Mouse (Mus musculus) cerebellum, adult 2 months (tissue): ENCODE measurements around the gene Alyref. TPM values are rescaled to one million over a fixed set of nuclear protein-coding genes. Genes with fewer than 3 reads are reported as not detected.
A peak's percentile ranks its signal among the peaks of the same experiment; 100 is the strongest.
"Not testable (repeated sequence)": the region's sequence is repeated elsewhere in the genome, so short reads cannot be mapped to it uniquely, and the experiment has no call there.

Source experiments
- DNase-seq, 2 experiments: peaks; one replicate each; pipeline ENCODE4 v3.0.0; 2021
- H3K27ac ChIP-seq: fragments of 200-500 bp; 2 replicates; pipeline ENCODE4 v1.5.1; 2012; ENCODE audit warnings: low read length, control low read depth, inconsistent platforms; ENCODE audit not compliant: insufficient read depth
- H3K27me3 ChIP-seq: fragments of 200-500 bp; 2 replicates; pipeline ENCODE4 v1.6.1; 2012; ENCODE audit warnings: inconsistent platforms, mild to moderate bottlenecking, low read length, moderate library complexity; ENCODE audit not compliant: control insufficient read depth, insufficient read depth
- H3K4me1 ChIP-seq: fragments of 200-500 bp; 2 replicates; pipeline ENCODE4 v1.6.1; 2011; ENCODE audit warnings: low read length; ENCODE audit not compliant: control insufficient read depth, insufficient read depth
- H3K4me3 ChIP-seq: fragments of 200-500 bp; replicated peaks from 2 replicates; pipeline ENCODE3; 2011; ENCODE audit warnings: mild to moderate bottlenecking, low read depth, low read length, control low read depth; ENCODE audit not compliant: insufficient read depth
- CTCF ChIP-seq: fragments of 200-500 bp; IDR thresholded peaks from 2 replicates; pipeline ENCODE4 v1.5.1; 2011; ENCODE audit warnings: low read depth, mild to moderate bottlenecking, control low read depth, low read length, moderate library complexity, borderline replicate concordance; ENCODE audit not compliant: insufficient read depth
- POLR2A ChIP-seq: fragments of 200-500 bp; IDR thresholded peaks from 2 replicates; pipeline ENCODE4 v1.6.1; 2011; ENCODE audit warnings: low read length, control low read depth, borderline replicate concordance; ENCODE audit not compliant: insufficient read depth
- WGBS: fragments of 180-500 bp; shearing (Covaris S2); methylation state at CpG from one replicate; pipeline ENCODE4 v1.1.7; 2018; 5-methylcytosine and 5-hydroxymethylcytosine counted together
- polyA plus RNA-seq: library from polyadenylated mRNA; depleted of rRNA; stranded (reverse); fragments of >200 nt; gene quantifications from 2 replicates; pipeline ENCODE4 v1.2.3, GENCODE M21; 2012

Gene Alyref
- polyA plus RNA-seq, 1 experiment: 51.8 TPM

DNA sequence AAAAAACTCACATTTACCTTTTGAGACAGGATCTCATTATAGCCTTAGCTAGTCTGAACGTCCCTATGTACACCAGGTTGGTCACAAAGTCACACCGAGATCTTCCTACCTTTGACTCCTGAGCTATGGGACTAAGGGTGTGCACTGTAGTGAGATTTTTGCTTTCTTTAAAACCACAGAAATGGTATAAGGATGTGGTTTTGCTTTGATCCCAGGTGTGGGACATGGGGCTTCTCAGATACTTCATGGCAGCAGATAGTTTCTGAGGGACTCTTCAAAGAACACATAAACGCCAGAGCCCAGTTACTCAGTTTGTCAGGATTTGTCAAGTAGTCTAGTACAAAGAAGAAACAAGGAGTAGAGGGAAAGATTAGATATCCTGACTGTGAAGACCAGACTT lies 2.6 kb upstream of the Alyref start:
- no peak overlapping the region for H3K27ac ChIP-seq
- DNase-seq: no peak
- H3K27me3 ChIP-seq: no peaks in the 10 kb centered on the region
- no peak overlapping the region for H3K4me3 ChIP-seq
- 95% methylated on average over 3 of the region's 3 CpGs for WGBS
- H3K4me1 ChIP-seq: peaks cover 12% of the 10 kb centered on the region
- TF ChIP-seq CTCF (no peak), POLR2A (no peak)

DNA sequence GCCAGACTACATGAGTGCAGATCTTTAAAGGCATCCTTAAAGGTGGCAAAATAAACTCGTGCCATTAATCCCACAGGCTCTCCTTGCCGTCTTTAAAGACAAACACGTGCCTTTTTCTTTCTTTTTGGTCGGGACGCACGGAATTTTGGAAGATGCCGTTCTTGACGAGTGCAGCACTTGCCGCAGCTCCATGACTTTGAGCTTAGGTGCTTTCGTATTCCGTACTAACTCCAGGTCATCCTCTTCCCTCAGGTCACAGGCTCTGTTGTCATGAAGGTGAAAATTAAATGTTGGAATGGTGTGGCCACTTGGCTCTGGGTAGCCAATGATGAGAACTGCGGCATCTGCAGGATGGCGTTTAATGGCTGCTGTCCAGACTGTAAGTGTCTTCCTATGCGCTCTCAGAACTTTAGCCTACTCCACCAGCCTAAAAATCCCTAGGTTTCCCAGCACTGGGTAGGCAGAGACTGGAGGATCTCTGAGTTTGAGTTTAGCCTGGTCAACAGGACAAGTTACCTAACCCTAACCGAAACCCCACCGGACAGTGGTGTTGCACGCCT lies 905 bp upstream of the Alyref start:
- TF ChIP-seq POLR2A: no peak
- TF ChIP-seq CTCF: no peak
- Histone ChIP-seq H3K4me1 (peaks cover 12% of the 10 kb centered on the region), H3K27ac (no peak overlapping the region), H3K4me3 (peak overlapping the region; percentile 81), H3K27me3 (no peaks in the 10 kb centered on the region)
- WGBS: 26% methylated on average over 17 of the region's 17 CpGs
- DNase-seq: peak in 1 of 2 experiments; percentile 19

DNA sequence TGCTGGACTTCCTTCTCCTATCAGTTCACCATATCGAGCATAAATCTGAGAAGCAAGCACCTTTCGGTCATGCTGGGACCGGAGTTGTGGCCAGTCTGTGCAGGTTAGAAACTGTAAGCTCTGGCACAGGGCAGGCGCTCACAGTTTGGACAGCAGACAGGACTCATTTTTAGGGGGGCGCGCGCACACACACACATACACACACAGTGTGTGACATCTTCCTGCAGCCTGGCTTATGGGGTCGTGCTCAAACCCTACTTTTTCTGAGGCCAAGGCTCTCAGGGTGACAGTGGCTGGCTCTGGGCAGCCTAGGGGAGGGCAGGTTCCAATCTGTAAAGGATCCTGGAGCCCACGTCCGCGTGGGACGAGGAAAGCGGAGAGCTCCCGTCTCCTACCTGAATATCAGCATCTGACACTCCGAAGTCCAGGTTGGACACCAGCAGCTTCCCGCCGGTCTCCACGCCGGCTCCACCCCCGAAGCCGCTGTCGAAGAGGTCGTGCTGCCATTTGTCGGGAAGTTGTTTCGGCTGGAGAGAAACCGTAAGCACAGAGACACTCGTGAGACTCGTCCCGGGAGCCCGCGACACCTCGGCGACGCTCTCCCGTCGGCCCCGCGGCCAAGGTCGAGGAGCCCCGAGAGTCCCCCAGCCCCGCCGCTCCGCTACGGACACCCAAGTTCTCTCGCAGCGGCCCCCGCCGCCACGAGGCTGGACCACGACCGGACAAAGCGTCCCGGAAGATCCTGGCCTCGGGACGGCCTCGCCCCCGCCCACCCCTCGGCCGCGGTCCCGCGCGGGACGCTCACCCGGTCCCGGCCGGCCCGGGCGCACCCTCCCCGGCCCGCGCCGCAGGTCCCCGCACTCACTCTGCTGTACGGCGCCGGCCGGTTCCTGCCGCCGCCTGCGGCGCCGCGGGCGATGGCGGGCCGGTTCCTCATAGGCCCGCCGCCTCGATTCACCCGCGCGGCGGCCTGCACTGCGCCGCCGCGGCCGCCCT lies 627 bp downstream of the Alyref start:
- TF ChIP-seq CTCF: no peak
- no peak for TF ChIP-seq POLR2A
- H3K4me1 ChIP-seq: peaks cover 12% of the 10 kb centered on the region
- WGBS: 2% methylated on average over 99 of the region's 99 CpGs
- peak overlapping the region; percentile 66 for H3K4me3 ChIP-seq
- DNase-seq: peak in 1 of 2 experiments; percentile 33
- H3K27ac ChIP-seq: 0 out of 2 replicates have a peak overlapping the region, but pooled peaks have one; percentile 46
- H3K27me3 ChIP-seq: no peaks in the 10 kb centered on the region

- H3K4me3 ChIP-seq: no peak overlapping the region
- H3K27ac ChIP-seq: no peak overlapping the region
- H3K4me1 ChIP-seq: no peaks in the 10 kb centered on the region
- H3K27me3 ChIP-seq: no peaks in the 10 kb centered on the region
- TF ChIP-seq CTCF (no peak), POLR2A (no peak)
- 94% methylated on average over 6 of the region's 6 CpGs for WGBS
- DNase-seq: no peak
Measured at GRCm38 (mm10) chr11:120588531-120588930, 9.6 kb downstream of the Alyref start.

DNA sequence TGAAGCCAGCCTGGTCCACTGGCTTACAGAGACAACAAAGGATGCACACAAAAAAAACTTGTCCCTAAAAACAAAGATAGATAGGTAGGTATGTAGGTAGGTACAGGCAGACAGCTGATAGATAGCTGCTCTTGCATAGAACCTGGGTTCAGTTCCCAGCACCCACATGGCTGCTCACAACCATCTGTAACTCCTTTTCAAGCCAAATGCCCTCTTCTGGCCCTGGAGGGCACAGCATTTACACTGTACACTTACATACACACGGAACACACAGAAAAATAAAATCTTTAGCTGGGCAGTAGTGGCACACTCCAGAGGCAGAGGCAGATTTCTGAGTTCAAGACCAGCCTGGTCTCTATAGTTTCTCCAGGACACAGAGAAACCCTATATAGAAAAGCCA lies 14.2 kb downstream of the Alyref start:
- Histone ChIP-seq H3K27me3 (no peaks in the 10 kb centered on the region), H3K4me1 (peaks cover 13% of the 10 kb centered on the region), H3K27ac (no peak overlapping the region), H3K4me3 (no peak overlapping the region)
- no peak for DNase-seq
- WGBS: 94% methylated on average over 1 of the region's 1 CpGs
- TF ChIP-seq POLR2A: no peak
- no peak for TF ChIP-seq CTCF

GRCm38 (mm10) chr11:120582982-120583293 lies 15.2 kb downstream of the Alyref start:
- H3K27me3 ChIP-seq, H3K27ac ChIP-seq, DNase-seq, H3K4me3 ChIP-seq: not testable (repeated sequence)
- 91% methylated on average over 2 of the region's 2 CpGs for WGBS
- peaks cover 13% of the 10 kb centered on the region for H3K4me1 ChIP-seq

GRCm38 (mm10) chr11:120582268-120582981 lies 15.7 kb downstream of the Alyref start:
- peaks cover 13% of the 10 kb centered on the region for H3K4me1 ChIP-seq
- WGBS: 65% methylated on average over 8 of the region's 8 CpGs
- H3K27ac ChIP-seq: peak overlapping the region; percentile 88
- peak overlapping the region; percentile 73 for H3K4me3 ChIP-seq
- peak in 1 of 2 experiments; percentile 31 for DNase-seq
- no peak for TF ChIP-seq POLR2A
- TF ChIP-seq CTCF: peak; percentile 37; the same call in 1 of the 2 replicates
- H3K27me3 ChIP-seq: no peaks in the 10 kb centered on the region
